In genomic region chr12:4436198-4436597, GRCm38 (mm10) we compare ENCODE assay signal across 22 mouse cellular contexts. TPM values are rescaled to one million over a fixed set of nuclear protein-coding genes. Genes with fewer than 3 reads are reported as not detected.
DNase-seq lines count a peak whose midpoint lies in the region; ATAC-seq and TF ChIP-seq lines count a peak whose summit lies in the region.
"Had no signal": no experiment of that assay in that cellular context is flagged by ENCODE, and none has a peak within 500 bp of the region (broad histone marks: within the 10 kb centered on the region; RNA-seq: fewer than 3 reads in every experiment).

No protein-coding gene starts in this region.

- peak; percentile 69 for DNase-seq in A20 (ENCODE audit: low read depth, low spot score)
- DNase-seq in CD4-positive, CD25-positive, alpha-beta regulatory T cell, adult 2 months (ENCODE audit: low read depth, low spot score): peak; percentile 41
- DNase-seq in thymus, adult 2 months: peak; percentile 15
- no peak for DNase-seq in adrenal gland, postnatal 10 days
- no peak for DNase-seq in liver
- no peak for DNase-seq in hindbrain, embryonic 11.5 days (ENCODE audit: low spot score)
- no peak for DNase-seq in lung, adult 18-20 months
- DNase-seq: adrenal gland, adult 2 months; cerebellum, adult 18-20 months; cerebellum, postnatal 36 days; gastrocnemius, postnatal 25 days; heart, postnatal 4 days; kidney, adult 18-20 months; lung, postnatal 10 days had no signal

- H3K27me3 ChIP-seq in thymus, adult 2 months (ENCODE audit: control insufficient read depth, insufficient read depth, low read length): no peaks in the 10 kb centered on the region
- no peaks in the 10 kb centered on the region for H3K27me3 ChIP-seq in hindbrain, embryonic 11.5 days (ENCODE audit: control insufficient read depth, insufficient read depth, low read length)
- H3K27me3 ChIP-seq: embryonic facial prominence, embryonic 15.5 days; forebrain, embryonic 15.5 days; midbrain, embryonic 13.5 days; Patski had no signal

- peaks cover 2% of the 10 kb centered on the region for H3K4me1 ChIP-seq in thymus, adult 2 months (replicated peaks; ENCODE audit: control insufficient read depth, insufficient read depth, low read length)
- no peaks in the 10 kb centered on the region for H3K4me1 ChIP-seq in hindbrain, embryonic 11.5 days (replicated peaks; ENCODE audit: control insufficient read depth, insufficient read depth, low read length)
- H3K4me1 ChIP-seq: embryonic facial prominence, embryonic 15.5 days; forebrain, embryonic 15.5 days; midbrain, embryonic 13.5 days had no signal

- no peak overlapping the region for H3K9ac ChIP-seq in hindbrain, embryonic 11.5 days (ENCODE audit: low read depth, low read length)
- H3K9ac ChIP-seq: embryonic facial prominence, embryonic 15.5 days; forebrain, embryonic 15.5 days; midbrain, embryonic 13.5 days had no signal

- WGBS in thymus, adult 2 months: 28% methylated on average over 5 of the region's 5 CpGs
- WGBS in hindbrain, embryonic 11.5 days: 88% methylated on average over 5 of the region's 5 CpGs

- H3K4me3 ChIP-seq in thymus, adult 2 months (ENCODE audit: control insufficient read depth, insufficient read depth, low read length): no peak overlapping the region
- H3K4me3 ChIP-seq in hindbrain, embryonic 11.5 days (ENCODE audit: low read depth, low read length): no peak overlapping the region
- H3K4me3 ChIP-seq: embryonic facial prominence, embryonic 15.5 days; forebrain, embryonic 15.5 days; limb, embryonic 10.5 days; midbrain, embryonic 13.5 days had no signal

- H3K36me3 ChIP-seq in thymus, adult 2 months (ENCODE audit: control insufficient read depth, insufficient read depth, low read length): no peaks in the 10 kb centered on the region
- H3K36me3 ChIP-seq in hindbrain, embryonic 11.5 days (ENCODE audit: control insufficient read depth, insufficient read depth, low read length): no peaks in the 10 kb centered on the region
- H3K36me3 ChIP-seq: embryonic facial prominence, embryonic 15.5 days; forebrain, embryonic 15.5 days; limb, embryonic 10.5 days; midbrain, embryonic 13.5 days had no signal

- no peaks in the 10 kb centered on the region for H3K9me3 ChIP-seq in hindbrain, embryonic 11.5 days (ENCODE audit: control insufficient read depth, low read length)
- H3K9me3 ChIP-seq: embryonic facial prominence, embryonic 15.5 days; forebrain, embryonic 15.5 days; limb, embryonic 10.5 days; midbrain, embryonic 13.5 days had no signal

- ATAC-seq in granulocyte monocyte progenitor cell, adult 5-6 weeks (replicated peaks; ENCODE audit: poor library complexity, severe bottlenecking): peak; percentile 25; the same call in 1 of the 2 replicates
- no peak for ATAC-seq in hindbrain, embryonic 11.5 days (ENCODE audit: low FRiP score)
- ATAC-seq: forebrain, embryonic 15.5 days; hindbrain, embryonic 16.5 days; midbrain, embryonic 13.5 days; Patski had no signal

- no peak for TF ChIP-seq CTCF in thymus, adult 2 months (IDR thresholded peaks at IDR 0.05; ENCODE audit: borderline replicate concordance, control insufficient read depth, extremely low read depth, insufficient read depth, low read length, poor library complexity)

- no peak for TF ChIP-seq POLR2A in thymus, adult 2 months (IDR thresholded peaks at IDR 0.05; ENCODE audit: control insufficient read depth, extremely low read depth, insufficient read depth, low read length, poor library complexity)

- no peak overlapping the region for H3K27ac ChIP-seq in thymus, adult 2 months (ENCODE audit: control insufficient read depth, insufficient read depth, low read length)
- no peak overlapping the region for H3K27ac ChIP-seq in hindbrain, embryonic 11.5 days (ENCODE audit: low read depth, low read length)
- H3K27ac ChIP-seq: embryonic facial prominence, embryonic 15.5 days; forebrain, embryonic 15.5 days; kidney, postnatal 0 days; limb, embryonic 10.5 days; midbrain, embryonic 13.5 days had no signal

- H3K4me2 ChIP-seq in hindbrain, embryonic 11.5 days (replicated peaks; ENCODE audit: low read depth, low read length): no peak overlapping the region
- H3K4me2 ChIP-seq: embryonic facial prominence, embryonic 15.5 days; forebrain, embryonic 15.5 days; midbrain, embryonic 13.5 days had no signal

RNA-seq across cellular contexts. Expression of gene Ncoa1, which starts 40.8 kb away (rescaled TPM):
- 14.5 and 15.6 TPM in 2 replicates for total RNA-seq in granulocyte monocyte progenitor cell, adult 5-6 weeks (2014; fragmentation: Nextera tagmentation)
- total RNA-seq in granulocyte monocyte progenitor cell, adult 5-6 weeks (2017): 10.1 and 16.9 TPM in 2 replicates
- polyA plus RNA-seq in thymus, adult 2 months (2012; rRNA removed): 33.3 and 38.9 TPM in 2 replicates
- 10 to 100 TPM; 30.2 to 36.4 TPM for total RNA-seq in adrenal gland, postnatal 10 days (2021)
- polyA plus RNA-seq in hindbrain, embryonic 11.5 days (2014; fragmentation: Nextera tagmentation; extraction: Ambion mirVana): 7.2 and 7.7 TPM in 2 replicates

Comparison
In these comparisons a context has a peak if more than half of its experiments do, and no peak if none do; other contexts are left out.
1. DNase-seq: peak in A20 (single experiment), CD4-positive, CD25-positive, alpha-beta regulatory T cell, adult 2 months (single experiment) and thymus, adult 2 months (single experiment); none in adrenal gland, postnatal 10 days (single experiment), liver (single experiment), hindbrain, embryonic 11.5 days (single experiment) and lung, adult 18-20 months (0 of 2).